Mouse (Mus musculus) liver, embryonic 14.5 days (tissue): Measurements from ENCODE around the gene Gm9964. TPM values are rescaled to one million over a fixed set of nuclear protein-coding genes. Genes with fewer than 3 reads are reported as not detected.
"Not testable (repeated sequence)": the region's sequence is repeated elsewhere in the genome, so short reads cannot be mapped to it uniquely, and the experiment has no call there.

Source experiments
- ATAC-seq: fragments of 200-750 bp; cut with Nextera tagmentation; 2 replicates; pipeline ENCODE4 v1.8.0; 2017; ENCODE audit warnings: moderate number of reproducible peaks, mild to moderate bottlenecking, moderate library complexity; ENCODE audit not compliant: insufficient read depth
- DNase-seq, 3 experiments: peaks; one replicate each; pipeline ENCODE4 v3.0.0-alpha.2; 2012 to 2013; ENCODE audit warnings: low read depth in 3 of 3, low spot score in 3 of 3
- H3K27ac ChIP-seq: fragments of 300-500 bp; sonication (generic); 2 replicates; pipeline ENCODE4 v1.5.1; 2014; ENCODE audit warnings: moderate library complexity, mild to moderate bottlenecking, control low read depth, inconsistent platforms
- H3K27me3 ChIP-seq: fragments of 300-500 bp; sonication (generic); 2 replicates; pipeline ENCODE4 v1.6.1; 2014; ENCODE audit warnings: mild to moderate bottlenecking, low read length, moderate library complexity; ENCODE audit not compliant: control insufficient read depth, insufficient read depth
- H3K36me3 ChIP-seq: fragments of 300-500 bp; sonication (generic); replicated peaks from 2 replicates; pipeline ENCODE4 v1.6.1; 2014; ENCODE audit warnings: low read depth; ENCODE audit not compliant: control insufficient read depth, insufficient read depth
- H3K4me1 ChIP-seq, 2 experiments: fragments of 200-500 bp in 1 of 2; fragments of 300-500 bp in 1 of 2; sonication (generic) in 1 of 2; replicated peaks; 2 replicates each; pipeline ENCODE4 v1.6.1; 2012 to 2014; ENCODE audit warnings: antibody characterized with exemption in 1 of 2, inconsistent platforms in 1 of 2, low read length in 1 of 2; ENCODE audit not compliant: control insufficient read depth in 2 of 2, insufficient read depth in 2 of 2
- H3K4me2 ChIP-seq: fragments of 300-500 bp; sonication (generic); 2 replicates; pipeline ENCODE4 v1.6.1; 2014; ENCODE audit warnings: low read depth, mild to moderate bottlenecking, control low read depth, moderate library complexity
- H3K4me3 ChIP-seq, 2 experiments: fragments of 200-500 bp in 1 of 2; fragments of 300-500 bp in 1 of 2; sonication (generic) in 1 of 2; 2 replicates each; pipeline ENCODE4 v1.5.1; 2012 to 2014; ENCODE audit warnings: low read depth in 2 of 2, low read length in 2 of 2, mild to moderate bottlenecking in 2 of 2, control low read depth in 1 of 2, inconsistent platforms in 1 of 2, moderate library complexity in 1 of 2; ENCODE audit not compliant: insufficient read depth in 1 of 2
- H3K9ac ChIP-seq: fragments of 300-500 bp; sonication (generic); replicated peaks from 2 replicates; pipeline ENCODE4 v1.6.1; 2014; ENCODE audit warnings: mild to moderate bottlenecking, control low read depth, moderate library complexity
- H3K9me3 ChIP-seq: fragments of 300-500 bp; sonication (generic); 2 replicates; pipeline ENCODE4 v1.6.1; 2016; ENCODE audit warnings: low read length, mixed read lengths; ENCODE audit not compliant: control insufficient read depth
- CTCF ChIP-seq: IDR thresholded peaks from 2 replicates; pipeline ENCODE4 v1.5.1; 2016; ENCODE audit warnings: antibody characterized with exemption, low read depth, control low read depth
- EP300 ChIP-seq: IDR thresholded peaks from 2 replicates; pipeline ENCODE4 v1.6.1; 2016; ENCODE audit warnings: antibody characterized with exemption, low read depth
- WGBS: fragments of 180-500 bp; shearing (Covaris S2); extraction: QIAGEN DNeasy Blood & Tissue Kit; methylation state at CpG from one replicate; pipeline ENCODE4 v1.1.7; 2014; ENCODE audit not compliant: insufficient replicate concordance; 5-methylcytosine and 5-hydroxymethylcytosine counted together
- polyA plus RNA-seq, 2 experiments: library from polyadenylated mRNA; depleted of rRNA in 1 of 2; stranded (reverse) in 1 of 2; unstranded in 1 of 2; fragments of >200 nt; fragmentation: Nextera tagmentation in 1 of 2; extraction: Ambion mirVana in 1 of 2; gene quantifications; 2 replicates each; pipeline versions ENCODE4 v1.2.1 to v1.2.3; 2012 to 2014

Gm9964 gene
- polyA plus RNA-seq, 2 experiments: not detected

DNA sequence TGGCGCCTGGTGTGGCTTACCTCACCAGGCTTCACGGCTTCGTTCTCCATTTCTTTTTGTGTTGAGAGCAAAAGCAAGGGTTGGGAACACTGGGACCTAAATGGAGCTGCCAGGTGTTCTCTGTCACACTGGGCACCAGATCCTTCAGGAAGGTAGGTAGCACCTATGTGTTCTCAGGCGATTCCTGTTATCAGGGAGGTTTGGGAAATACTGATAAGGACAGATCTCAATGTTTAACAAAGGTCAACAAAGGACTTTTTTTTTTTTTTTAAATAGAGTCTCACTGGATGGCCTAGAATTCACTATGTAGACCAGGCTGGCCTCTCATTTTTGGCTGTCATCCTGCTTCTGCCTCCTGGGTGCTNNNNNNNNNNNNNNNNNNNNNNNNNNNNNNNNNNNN lies 22.9 kb downstream of the Gm9964 start:
- Histone ChIP-seq H3K27me3 (no peaks in the 10 kb centered on the region), H3K4me3 (no peak overlapping the region), H3K27ac (no peak overlapping the region), H3K4me2 (no peak overlapping the region), H3K4me1 (peaks cover 0 to 2% of the 10 kb centered on the region in 2 experiments; a peak in 1 of 4 replicates), H3K36me3 (no peaks in the 10 kb centered on the region), H3K9me3 (no peaks in the 10 kb centered on the region), H3K9ac (no peak overlapping the region)
- DNase-seq: no peak
- no peak for TF ChIP-seq CTCF
- TF ChIP-seq EP300: no peak
- no peak for ATAC-seq
- WGBS: 51% methylated on average over 4 of the region's 4 CpGs

DNA sequence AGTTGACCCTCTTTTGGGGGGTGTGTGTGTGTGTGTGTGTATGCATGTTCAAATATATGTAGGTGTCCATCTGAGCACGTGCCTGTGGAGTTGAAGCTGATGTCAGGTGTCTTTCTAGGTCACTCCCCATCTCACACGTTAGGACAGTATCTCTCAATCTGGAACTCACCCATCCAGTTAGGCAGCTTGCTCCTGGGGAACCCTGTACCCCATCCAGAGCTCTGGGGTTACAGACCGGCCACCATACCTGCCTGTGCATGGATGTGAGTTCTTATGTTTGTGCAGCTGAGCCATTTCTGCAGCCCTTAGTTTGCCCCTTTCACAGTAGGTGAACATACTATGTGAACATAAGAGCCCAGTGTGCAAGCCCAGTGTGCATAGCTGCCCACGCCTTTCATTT lies 23.7 kb downstream of the Gm9964 start:
- H3K27ac ChIP-seq: no peak overlapping the region
- no peak overlapping the region for H3K9ac ChIP-seq
- H3K36me3 ChIP-seq: no peaks in the 10 kb centered on the region
- no peaks in the 10 kb centered on the region for H3K27me3 ChIP-seq
- no peak overlapping the region for H3K4me2 ChIP-seq
- no peak for ATAC-seq
- no peaks in the 10 kb centered on the region for H3K9me3 ChIP-seq
- DNase-seq: no peak
- 55% methylated on average over 4 of the region's 4 CpGs for WGBS
- no peak overlapping the region for H3K4me3 ChIP-seq
- peaks cover 0 to 2% of the 10 kb centered on the region in 2 experiments; a peak in 1 of 4 replicates for H3K4me1 ChIP-seq
- TF ChIP-seq EP300 (no peak), CTCF (no peak)

DNA sequence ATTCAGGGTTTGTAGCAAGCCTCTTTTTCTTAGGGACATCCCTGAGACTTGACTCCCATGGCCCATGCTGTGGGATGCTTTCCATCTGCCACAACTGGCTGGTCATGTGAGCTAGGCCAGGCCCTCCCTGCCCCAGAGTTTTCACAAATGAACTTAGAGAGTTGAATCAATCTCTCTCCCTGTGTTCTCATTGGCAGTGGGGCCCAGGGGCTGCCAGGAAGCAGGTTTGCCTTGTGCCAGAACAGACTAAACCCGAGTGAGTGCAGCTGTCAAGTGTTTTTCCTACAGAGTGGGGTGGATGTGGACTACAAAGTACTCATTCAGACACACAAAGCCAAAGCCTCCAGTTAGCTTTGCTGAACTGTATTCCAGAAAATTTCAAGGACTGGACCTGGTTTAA lies 29.5 kb downstream of the Gm9964 start:
- H3K27ac ChIP-seq: no peak overlapping the region
- 17% methylated on average over 1 of the region's 1 CpGs for WGBS
- no peaks in the 10 kb centered on the region for H3K36me3 ChIP-seq
- H3K9ac ChIP-seq: no peak overlapping the region
- no peaks in the 10 kb centered on the region for H3K4me1 ChIP-seq
- ATAC-seq: no peak
- DNase-seq: no peak
- no peak overlapping the region for H3K4me3 ChIP-seq
- H3K9me3 ChIP-seq: no peaks in the 10 kb centered on the region
- H3K27me3 ChIP-seq: no peaks in the 10 kb centered on the region
- no peak overlapping the region for H3K4me2 ChIP-seq
- TF ChIP-seq EP300: no peak
- no peak for TF ChIP-seq CTCF

DNA sequence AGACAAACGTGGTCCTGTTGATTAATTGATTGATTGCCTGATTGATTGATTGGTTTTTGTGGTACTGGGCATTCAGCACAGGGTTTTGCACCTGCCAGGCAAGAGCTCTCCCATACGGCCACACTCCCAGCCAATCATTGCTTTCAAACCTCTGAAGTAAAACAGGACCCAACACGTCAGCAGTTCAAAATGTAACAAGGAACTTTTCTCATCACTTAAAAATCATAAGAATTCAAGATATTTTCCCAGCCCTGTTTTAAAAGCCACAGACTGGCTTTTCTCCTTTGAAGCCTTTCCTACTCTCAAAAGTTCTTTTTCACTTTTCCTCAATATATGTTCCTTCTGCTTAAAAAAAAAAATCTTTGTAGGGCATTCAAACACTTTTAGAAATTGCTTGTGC lies 32.3 kb downstream of the Gm9964 start:
- no peak for DNase-seq
- Histone ChIP-seq H3K9me3 (no peaks in the 10 kb centered on the region), H3K27ac (no peak overlapping the region), H3K27me3 (no peaks in the 10 kb centered on the region), H3K4me1 (no peaks in the 10 kb centered on the region), H3K9ac (no peak overlapping the region), H3K4me2 (no peak overlapping the region), H3K36me3 (no peaks in the 10 kb centered on the region), H3K4me3 (no peak overlapping the region)
- WGBS: 46% methylated on average over 3 of the region's 3 CpGs
- no peak for ATAC-seq
- no peak for TF ChIP-seq CTCF
- no peak for TF ChIP-seq EP300

DNA sequence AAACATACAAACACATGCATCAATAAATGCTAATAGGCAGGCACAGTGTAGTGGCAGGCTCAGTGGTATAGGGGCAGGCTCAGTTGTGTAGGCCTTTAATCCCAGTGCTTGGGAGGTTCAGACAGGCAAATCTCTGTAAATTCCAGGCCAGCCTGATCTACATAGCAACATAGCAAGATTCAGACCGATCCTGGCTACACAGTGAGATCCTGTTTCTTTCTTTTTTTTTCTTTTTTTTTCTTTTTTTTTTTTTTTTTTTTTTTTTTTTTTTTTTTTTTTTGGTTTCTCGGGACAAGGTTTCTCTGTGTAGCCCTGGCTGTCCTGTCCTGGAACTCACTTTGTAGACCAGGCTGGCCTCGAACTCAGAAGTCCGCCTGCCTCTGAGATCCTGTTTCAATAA lies 36.6 kb downstream of the Gm9964 start:
- not testable (repeated sequence) for ATAC-seq, H3K27ac ChIP-seq, H3K9me3 ChIP-seq, H3K4me2 ChIP-seq, H3K9ac ChIP-seq, H3K27me3 ChIP-seq, H3K4me3 ChIP-seq, H3K4me1 ChIP-seq, H3K36me3 ChIP-seq, DNase-seq
- WGBS: 66% methylated on average over 4 of the region's 4 CpGs
